Mouse (Mus musculus) brown adipose tissue, adult 24 weeks (tissue): ENCODE data around the gene Dtl. TPM values are rescaled to one million over a fixed set of nuclear protein-coding genes. Genes with fewer than 3 reads are reported as not detected.

Source experiments
- H3K27ac ChIP-seq: fragments of 200-500 bp; replicated peaks from 2 replicates; pipeline ENCODE4 v1.5.1; 2012; ENCODE audit warnings: low read depth, mild to moderate bottlenecking, low read length
- H3K4me1 ChIP-seq: fragments of 200-500 bp; 2 replicates; pipeline ENCODE4 v1.6.1; 2012; ENCODE audit warnings: low read length, mixed read lengths; ENCODE audit not compliant: control insufficient read depth, insufficient read depth, insufficient read length
- H3K4me3 ChIP-seq: fragments of 200-500 bp; 2 replicates; pipeline ENCODE4 v1.5.1; 2012; ENCODE audit warnings: low read depth, mild to moderate bottlenecking, low read length, moderate library complexity; ENCODE audit not compliant: insufficient read depth
- polyA plus RNA-seq: library from polyadenylated mRNA; stranded (reverse); fragments of >200 nt; gene quantifications from 2 replicates; pipeline ENCODE4 v1.2.4, GENCODE M21; 2012; ENCODE audit not compliant: missing spikeins, insufficient read depth, insufficient read length

The Dtl gene
- polyA plus RNA-seq, 1 experiment = 1.1 TPM

- H3K27ac ChIP-seq = no peak overlapping the region
- H3K4me3 ChIP-seq = no peak overlapping the region
- peaks cover 4% of the 10 kb centered on the region; the same call in 1 of the 2 replicates for H3K4me1 ChIP-seq
These were observed 15.6 kb downstream of the Dtl start for GRCm38 (mm10) chr1:191559779-191560178.

GRCm38 (mm10) chr1:191557109-191557508, 18.2 kb downstream of the Dtl start:
- H3K27ac ChIP-seq = no peak overlapping the region
- H3K4me3 ChIP-seq = no peak overlapping the region
- peaks cover 4% of the 10 kb centered on the region; the same call in 1 of the 2 replicates for H3K4me1 ChIP-seq

GRCm38 (mm10) chr1:191550786-191551185, 24.6 kb downstream of the Dtl start:
- Histone ChIP-seq H3K4me3 (no peak overlapping the region), H3K27ac (no peak overlapping the region), H3K4me1 (no peaks in the 10 kb centered on the region)

- Histone ChIP-seq H3K4me1 (no peaks in the 10 kb centered on the region), H3K27ac (no peak overlapping the region), H3K4me3 (no peak overlapping the region)
These were observed 31.6 kb downstream of the Dtl start for GRCm38 (mm10) chr1:191543747-191544146.

- Histone ChIP-seq H3K4me1 (no peaks in the 10 kb centered on the region), H3K4me3 (no peak overlapping the region), H3K27ac (no peak overlapping the region)
These were observed 33.7 kb downstream of the Dtl start for GRCm38 (mm10) chr1:191541619-191542018.

GRCm38 (mm10) chr1:191541014-191541413, 34.3 kb downstream of the Dtl start:
- Histone ChIP-seq H3K4me1 (no peaks in the 10 kb centered on the region), H3K4me3 (no peak overlapping the region), H3K27ac (no peak overlapping the region)

- H3K4me1 ChIP-seq = no peaks in the 10 kb centered on the region; the same call in 1 of the 2 replicates
- no peak overlapping the region for H3K27ac ChIP-seq
- no peak overlapping the region for H3K4me3 ChIP-seq
These were observed 35.0 kb downstream of the Dtl start for GRCm38 (mm10) chr1:191540300-191540699.

GRCm38 (mm10) chr1:191534896-191535295, 40.4 kb downstream of the Dtl start:
- H3K4me1 ChIP-seq = no peaks in the 10 kb centered on the region; the same call in 1 of the 2 replicates
- no peak overlapping the region for H3K27ac ChIP-seq
- H3K4me3 ChIP-seq = no peak overlapping the region

GRCm38 (mm10) chr1:191531023-191531422, 44.3 kb downstream of the Dtl start:
- no peak overlapping the region for H3K4me3 ChIP-seq
- no peaks in the 10 kb centered on the region; the same call in 1 of the 2 replicates for H3K4me1 ChIP-seq
- no peak overlapping the region for H3K27ac ChIP-seq

- Histone ChIP-seq H3K4me3 (no peak overlapping the region), H3K4me1 (no peaks in the 10 kb centered on the region), H3K27ac (no peak overlapping the region)
These were observed 45.9 kb downstream of the Dtl start for GRCm38 (mm10) chr1:191529406-191529805.

GRCm38 (mm10) chr1:191527921-191528612, 47.3 kb downstream of the Dtl start:
- 0 out of 2 replicates have a peak overlapping the region, but pooled peaks have one; percentile 12 for H3K4me3 ChIP-seq
- H3K27ac ChIP-seq = no peak overlapping the region
- no peaks in the 10 kb centered on the region for H3K4me1 ChIP-seq

- no peak overlapping the region for H3K27ac ChIP-seq
- H3K4me1 ChIP-seq = no peaks in the 10 kb centered on the region
- no peak overlapping the region for H3K4me3 ChIP-seq
These were observed 48.3 kb downstream of the Dtl start for GRCm38 (mm10) chr1:191527089-191527488.

- H3K4me1 ChIP-seq = no peaks in the 10 kb centered on the region
- no peak overlapping the region for H3K27ac ChIP-seq
- H3K4me3 ChIP-seq = no peak overlapping the region
These were observed 53.9 kb downstream of the Dtl start for GRCm38 (mm10) chr1:191521395-191521794.

GRCm38 (mm10) chr1:191520669-191521068, 54.7 kb downstream of the Dtl start:
- H3K27ac ChIP-seq = no peak overlapping the region
- no peak overlapping the region for H3K4me3 ChIP-seq

GRCm38 (mm10) chr1:191520194-191520593, 55.1 kb downstream of the Dtl start:
- Histone ChIP-seq H3K27ac (no peak overlapping the region), H3K4me3 (no peak overlapping the region), H3K4me1 (no peaks in the 10 kb centered on the region)

More at GRCm38 (mm10) chr1:191520669-191521068, 54.7 kb downstream of the Dtl start:
- H3K4me1 ChIP-seq = no peaks in the 10 kb centered on the region

GRCm38 (mm10) chr1:191519329-191520066, 55.8 kb downstream of the Dtl start:
- H3K27ac ChIP-seq = no peak overlapping the region
- no peaks in the 10 kb centered on the region for H3K4me1 ChIP-seq
- no peak overlapping the region for H3K4me3 ChIP-seq
